Comparison of ENCODE assay signal across 28 mouse cellular contexts in genomic region chr9:19769701-19770100, GRCm38 (mm10). TPM values are rescaled to one million over a fixed set of nuclear protein-coding genes. Genes with fewer than 3 reads are reported as not detected.
DNase-seq lines count a peak whose midpoint lies in the region; ATAC-seq and TF ChIP-seq lines count a peak whose summit lies in the region.
"Had no signal": no experiment of that assay in that cellular context is flagged by ENCODE, and none has a peak within 500 bp of the region (broad histone marks: within the 10 kb centered on the region; RNA-seq: fewer than 3 reads in every experiment).

No protein-coding gene starts in this region.

- H3K79me2 ChIP-seq in MEL (ENCODE audit: control insufficient read depth, insufficient read depth, low read length, poor library complexity) = no peaks in the 10 kb centered on the region; the same call in 1 of the 2 replicates

- no peaks in the 10 kb centered on the region for H3K4me1 ChIP-seq in heart, embryonic 12.5 days (replicated peaks)
- H3K4me1 ChIP-seq in MEL (ENCODE audit: control insufficient read depth in 1 of 2, insufficient read depth in 2 of 2, low read length in 2 of 2) = peaks cover 0 to 6% of the 10 kb centered on the region in 2 experiments; a peak in 2 of 4 replicates

- no peak for ATAC-seq in heart, embryonic 12.5 days (ENCODE audit: insufficient number of reproducible peaks, low FRiP score)
- ATAC-seq: activated CD4-positive, CD25-positive, alpha-beta regulatory T cell, adult 4 months; CD4-positive, CD25-positive, alpha-beta regulatory T cell, adult 4 months; Patski had no signal

- no peak overlapping the region for H3K4me3 ChIP-seq in heart, embryonic 12.5 days
- H3K4me3 ChIP-seq in MEL (ENCODE audit: control insufficient read depth in 1 of 2, insufficient read depth in 1 of 2, low read depth in 2 of 2, low read length in 2 of 2) = peak overlapping the region; percentile 63 to 66

- H3K9ac ChIP-seq in heart, embryonic 12.5 days = no peak overlapping the region
- H3K9ac ChIP-seq in MEL (ENCODE audit: control insufficient read depth, low read depth, low read length, poor library complexity, severe bottlenecking) = peak overlapping the region; percentile 65

- no peak overlapping the region for H3K4me2 ChIP-seq in heart, embryonic 12.5 days

- peak; percentile 60 for TF ChIP-seq RAD21 in MEL (IDR thresholded peaks at IDR 0.05; ENCODE audit: low read depth, low read length)

- no peak overlapping the region for H3K27ac ChIP-seq in heart, embryonic 12.5 days (ENCODE audit: poor library complexity, severe bottlenecking)
- peak overlapping the region; percentile 83 for H3K27ac ChIP-seq in MEL (ENCODE audit: control insufficient read depth, low read depth, low read length)

- peak; percentile 80 for DNase-seq in heart, adult 11 months
- DNase-seq in MEL (ENCODE audit: low read depth, low spot score) (peak; percentile 94), MEL-GATA-1-ER (ENCODE audit: extremely low read depth, low read depth) (peak; percentile 6)
- no peak for DNase-seq in ovary, postnatal 36 days (ENCODE audit: low spot score)
- no peak for DNase-seq in lung, adult 18-20 months
- DNase-seq: adrenal gland, adult 2 months; adrenal gland, adult 8-10 months; adrenal gland, postnatal 10 days; adrenal gland, postnatal 14 days; adrenal gland, postnatal 25 days; adrenal gland, postnatal 36 days; B cell, adult 2 months; cerebellum, adult 11 months; cerebellum, adult 11-12 months; cerebellum, adult 18-20 months; cerebellum, adult 2 months; cerebellum, adult 8-10 months had no signal

- WGBS in heart, embryonic 12.5 days = 88% methylated on average over 14 of the region's 14 CpGs

- H3K36me3 ChIP-seq in heart, embryonic 12.5 days = no peaks in the 10 kb centered on the region
- H3K36me3 ChIP-seq in MEL (ENCODE audit: control insufficient read depth in 1 of 2, insufficient read depth in 2 of 2, low read length in 2 of 2) = no peaks in the 10 kb centered on the region
- H3K36me3 ChIP-seq: G1E had no signal

- TF ChIP-seq CTCF in MEL (IDR thresholded peaks at IDR 0.05 in 2 of 3, conservative IDR thresholded peaks at IDR 0.05 in 1 of 3; ENCODE audit: control insufficient read depth in 1 of 3, insufficient read depth in 1 of 3, low read depth in 2 of 3, low read length in 3 of 3, poor library complexity in 1 of 3, severe bottlenecking in 1 of 3) = peak; percentile 33 to 51 (median 41)

- TF ChIP-seq EP300 in MEL (IDR thresholded peaks at IDR 0.05; ENCODE audit: low read depth in 1 of 2, low read length in 2 of 2) = peak; percentile 48 to 82

- peak in 1 of 2 experiments; percentile 62; a peak in 2 of 4 replicates for TF ChIP-seq POLR2A in MEL (IDR thresholded peaks at IDR 0.05; ENCODE audit: control insufficient read depth in 1 of 2, insufficient read depth in 1 of 2, low read depth in 1 of 2, low read length in 2 of 2, poor library complexity in 1 of 2)

- H3K27me3 ChIP-seq in heart, embryonic 12.5 days (replicated peaks) = no peaks in the 10 kb centered on the region
- no peaks in the 10 kb centered on the region for H3K27me3 ChIP-seq in MEL (ENCODE audit: control insufficient read depth in 1 of 2, insufficient read depth in 2 of 2, low read length in 2 of 2)
- H3K27me3 ChIP-seq: CH12.LX, Patski had no signal

- H3K9me3 ChIP-seq in heart, embryonic 12.5 days (replicated peaks) = peaks cover 55% of the 10 kb centered on the region
- no peaks in the 10 kb centered on the region for H3K9me3 ChIP-seq in MEL (replicated peaks; ENCODE audit: insufficient read depth, low read length)

TF ChIP-seq in MEL, 35 proteins besides CTCF, POLR2A, EP300 and RAD21:
- TF ChIP-seq MXI1 (IDR thresholded peaks at IDR 0.05; ENCODE audit: low read depth, low read length) (peak; percentile 71), NELFE (IDR thresholded peaks at IDR 0.05; ENCODE audit: low read depth, low read length) (peak; percentile 55), GATA1 (IDR thresholded peaks at IDR 0.05; ENCODE audit: low read depth, low read length) (peak; percentile 93), POLR2AphosphoS5 (IDR thresholded peaks at IDR 0.05; ENCODE audit: borderline replicate concordance, low read depth, low read length) (no peak), HCFC1 (IDR thresholded peaks at IDR 0.05; ENCODE audit: low read depth, low read length) (peak; percentile 75), RCOR1 (IDR thresholded peaks at IDR 0.05; ENCODE audit: low read depth, low read length) (no peak), ELF1 (IDR thresholded peaks at IDR 0.05; ENCODE audit: low read depth, low read length) (peak; percentile 53; the same call in 1 of the 2 replicates), KAT2A (conservative IDR thresholded peaks at IDR 0.05; ENCODE audit: low read depth, low read length) (no peak), SMC3 (IDR thresholded peaks at IDR 0.05; ENCODE audit: low read depth, low read length) (peak; percentile 40), TCF12 (IDR thresholded peaks at IDR 0.05; ENCODE audit: low read depth, low read length) (peak; percentile 58), GABPA (IDR thresholded peaks at IDR 0.05; ENCODE audit: low read depth, low read length) (no peak), NRF1 (IDR thresholded peaks at IDR 0.05; ENCODE audit: insufficient read depth, low read depth, low read length, poor library complexity, severe bottlenecking) (peak; percentile 49; the same call in 1 of the 2 replicates), TAL1 (IDR thresholded peaks at IDR 0.05; ENCODE audit: low read length) (no peak), ZC3H11A (IDR thresholded peaks at IDR 0.05; ENCODE audit: low read depth, low read length) (peak; percentile 17; the same call in 1 of the 2 replicates), TBP (IDR thresholded peaks at IDR 0.05; ENCODE audit: low read depth, low read length) (peak; percentile 65; the same call in 1 of the 2 replicates), USF2 (IDR thresholded peaks at IDR 0.05; ENCODE audit: borderline replicate concordance in 1 of 2, insufficient read depth in 1 of 2, low read depth in 1 of 2, low read length in 2 of 2) (no peak), USF1 (IDR thresholded peaks at IDR 0.05; ENCODE audit: low read depth, low read length) (no peak), UBTF (IDR thresholded peaks at IDR 0.05; ENCODE audit: borderline replicate concordance, insufficient read depth, low read depth, low read length) (no peak), POLR2AphosphoS2 (IDR thresholded peaks at IDR 0.05; ENCODE audit: low read length) (peak; percentile 34; the same call in 1 of the 2 replicates), E2F4 (IDR thresholded peaks at IDR 0.05; ENCODE audit: borderline replicate concordance, low read depth, low read length) (no peak; the same call in 1 of the 2 replicates), CHD1 (IDR thresholded peaks at IDR 0.05; ENCODE audit: low read depth, low read length) (0 out of 2 replicates have a peak, but pooled peaks have one; percentile 21), ZKSCAN1 (IDR thresholded peaks at IDR 0.05; ENCODE audit: low read depth, low read length) (no peak), ETS1 (IDR thresholded peaks at IDR 0.05; ENCODE audit: low read depth, low read length) (peak; percentile 94), JUND (IDR thresholded peaks at IDR 0.05; ENCODE audit: low read depth, low read length) (no peak), ZMIZ1 (IDR thresholded peaks at IDR 0.05; ENCODE audit: low read depth, low read length) (no peak), SIN3A (IDR thresholded peaks at IDR 0.05; ENCODE audit: low read length) (peak; percentile 74), ZNF384 (IDR thresholded peaks at IDR 0.05; ENCODE audit: low read depth, low read length) (no peak), MAZ (IDR thresholded peaks at IDR 0.05; ENCODE audit: low read depth, low read length) (no peak), BHLHE40 (IDR thresholded peaks at IDR 0.05; ENCODE audit: borderline replicate concordance, low read depth, low read length) (no peak), MEF2A (IDR thresholded peaks at IDR 0.05; ENCODE audit: extremely low read depth, insufficient replicate concordance, low read depth, low read length, poor library complexity, severe bottlenecking) (no peak), MYC (IDR thresholded peaks at IDR 0.05; ENCODE audit: low read depth, low read length) (peak; percentile 86), MAFK (IDR thresholded peaks at IDR 0.05; ENCODE audit: borderline replicate concordance, low read depth, low read length) (no peak), MYB (IDR thresholded peaks at IDR 0.05; ENCODE audit: low read depth, low read length) (0 out of 2 replicates have a peak, but pooled peaks have one; percentile 27), CHD2 (IDR thresholded peaks at IDR 0.05; ENCODE audit: low read length) (no peak), MAX (IDR thresholded peaks at IDR 0.05; ENCODE audit: low read length) (peak; percentile 83)

RNA-seq across cellular contexts. Expression of gene Olfr58, which starts 10.4 kb away (rescaled TPM):
- polyA plus RNA-seq in heart, embryonic 12.5 days (2016; fragmentation: Nextera tagmentation; extraction: Ambion mirVana) = not detected in 2 replicates
- not detected in 2 replicates for total RNA-seq in MEL (2012; rRNA removed)
- polyA plus RNA-seq in MEL (2012; ENCODE audit: insufficient read depth in 1 of 2, insufficient read length in 2 of 2, low read depth in 1 of 2, low replicate concordance in 2 of 2, missing spikeins in 1 of 2) = under 1 TPM in 1 of 2 experiments, not detected in 1; 0.10 TPM
- total RNA-seq: adrenal gland, adult 18-20 months; adrenal gland, adult 2 months; adrenal gland, adult 8-10 months; adrenal gland, postnatal 10 days; adrenal gland, postnatal 14 days; adrenal gland, postnatal 25 days; adrenal gland, postnatal 36 days; adrenal gland, postnatal 4 days; CH12.LX; ES-E14; G1E had no signal
- polyA plus RNA-seq: activated CD4-positive, CD25-positive, alpha-beta regulatory T cell, adult 4 months; adrenal gland, adult 2 months; brain, embryonic 14.5 days; C2C12; CD4-positive, CD25-positive, alpha-beta regulatory T cell, adult 4 months; cerebellum, adult 2 months; G1E; Patski had no signal

RNA-seq across cellular contexts. Expression of gene Olfr859, which starts 35.0 kb away (rescaled TPM):
- polyA plus RNA-seq in heart, embryonic 12.5 days (2016; fragmentation: Nextera tagmentation; extraction: Ambion mirVana) = not detected in 2 replicates
- under 0.01 TPM in 1 of 2 replicates, not detected in the other for total RNA-seq in MEL (2012; rRNA removed)
- polyA plus RNA-seq in MEL (2012; ENCODE audit: insufficient read depth in 1 of 2, insufficient read length in 2 of 2, low read depth in 1 of 2, low replicate concordance in 2 of 2, missing spikeins in 1 of 2) = not detected
- total RNA-seq: adrenal gland, adult 18-20 months; adrenal gland, adult 2 months; adrenal gland, adult 8-10 months; adrenal gland, postnatal 10 days; adrenal gland, postnatal 14 days; adrenal gland, postnatal 25 days; adrenal gland, postnatal 36 days; adrenal gland, postnatal 4 days; CH12.LX; ES-E14 had no signal
- polyA plus RNA-seq: adrenal gland, adult 2 months; brain, embryonic 14.5 days; C2C12; CD4-positive, CD25-positive, alpha-beta regulatory T cell, adult 4 months; cerebellum, adult 2 months; G1E; Patski had no signal

Comparison
In these comparisons a context has a peak if more than half of its experiments do, and no peak if none do; other contexts are left out.
1. DNase-seq: peak in heart, adult 11 months (single experiment), MEL (single experiment) and MEL-GATA-1-ER (single experiment); none in ovary, postnatal 36 days (single experiment) and lung, adult 18-20 months (0 of 2).